Mouse (Mus musculus): Measurements from ENCODE around the gene Tpr.

DNA sequence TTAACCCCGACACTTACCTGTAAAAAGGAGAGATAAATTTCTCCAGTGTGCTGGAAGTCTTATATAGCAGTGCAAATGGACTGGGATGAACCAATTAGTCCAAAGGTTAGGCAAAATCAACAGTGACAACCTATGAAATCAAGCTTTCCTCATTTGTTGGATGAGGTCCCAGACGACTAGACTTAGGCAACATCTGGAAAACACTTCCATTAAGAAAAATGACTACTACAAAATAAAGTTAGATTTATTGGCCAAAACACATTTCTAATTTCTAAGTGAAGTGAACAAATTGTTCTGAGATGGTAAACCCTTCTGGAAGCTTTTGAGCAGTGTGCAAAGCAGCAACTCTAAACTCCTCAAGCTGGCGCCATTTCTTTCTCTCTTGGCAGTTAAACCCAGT is 73.5 kb downstream of the Tpr start, which contains the start of gene Prg4:
- no peak for TF ChIP-seq CTCF (IDR thresholded peaks at IDR 0.05; ENCODE audit: borderline replicate concordance, insufficient read depth, low read length)
- no peak for TF ChIP-seq POLR2A (IDR thresholded peaks at IDR 0.05; ENCODE audit: low read depth, low read length)

Data from embryonic fibroblast, embryonic 13.5 days (primary cell).